Mouse (Mus musculus) heart, postnatal 25 days (tissue): ENCODE data around the gene Abr. TPM values are rescaled to one million over a fixed set of nuclear protein-coding genes. Genes with fewer than 3 reads are reported as not detected.

Experiments used
- DNase-seq: peaks from one replicate; pipeline ENCODE4 v3.0.0; 2022; ENCODE audit warnings: low spot score
- intact Hi-C: fragments of 180-260 bp; cut with DNase I; formaldehyde crosslinking; loops from one replicate; pipeline ENCODE4 v1.15.1; 2025
- total RNA-seq, 2 experiments: library from RNA; stranded (reverse); gene quantifications; 2 replicates each; pipeline ENCODE4 v1.2.3; 2021

Abr gene
- total RNA-seq, 2 experiments from 2014 or later: 26.2 to 29.5 TPM

DNA sequence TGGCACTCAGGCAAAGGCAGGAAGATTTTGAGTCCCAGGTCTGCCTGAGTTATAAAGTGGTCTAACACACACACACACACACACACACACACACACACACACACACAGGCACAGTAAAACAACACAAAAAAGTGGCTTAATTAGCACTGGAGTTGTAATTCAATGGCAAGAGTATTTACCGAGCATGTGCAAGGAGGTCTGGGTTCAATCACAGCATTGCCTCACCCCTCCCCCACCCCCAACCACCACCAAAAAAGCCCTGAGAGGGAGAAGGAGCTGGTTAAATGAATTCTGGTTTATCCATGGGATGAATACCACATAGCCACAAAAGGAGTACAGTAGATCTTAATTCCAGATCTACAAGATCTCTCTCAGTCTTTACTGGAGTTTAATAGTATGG lies 122.1 kb downstream of the Abr start:
- intact Hi-C loops: loop anchor here (10.0 kb wide), 1 partner anchor 1665 kb away; the partner anchor contains the start of gene Mnt
- DNase-seq: no peak

DNA sequence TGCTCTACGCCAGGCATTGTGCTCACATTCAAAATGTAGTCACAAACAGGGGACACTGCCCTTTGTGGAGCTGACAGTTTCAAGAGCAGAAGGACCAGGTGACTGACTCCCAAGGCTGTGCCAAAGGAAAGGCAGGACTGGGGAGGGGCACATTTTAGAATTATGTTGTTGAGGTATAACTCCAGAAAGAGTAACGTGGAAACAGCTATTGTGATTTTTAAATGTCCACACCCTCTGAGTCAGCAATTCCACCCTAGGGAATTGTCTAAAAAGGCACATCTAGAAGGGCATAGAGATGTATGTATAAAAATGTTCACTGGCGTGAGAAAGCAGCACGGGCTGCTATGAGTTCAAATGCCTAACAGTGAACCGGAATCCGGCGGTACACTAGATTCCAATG lies 122.5 kb downstream of the Abr start:
- DNase-seq: no peak
- intact Hi-C loops: no loop called here

DNA sequence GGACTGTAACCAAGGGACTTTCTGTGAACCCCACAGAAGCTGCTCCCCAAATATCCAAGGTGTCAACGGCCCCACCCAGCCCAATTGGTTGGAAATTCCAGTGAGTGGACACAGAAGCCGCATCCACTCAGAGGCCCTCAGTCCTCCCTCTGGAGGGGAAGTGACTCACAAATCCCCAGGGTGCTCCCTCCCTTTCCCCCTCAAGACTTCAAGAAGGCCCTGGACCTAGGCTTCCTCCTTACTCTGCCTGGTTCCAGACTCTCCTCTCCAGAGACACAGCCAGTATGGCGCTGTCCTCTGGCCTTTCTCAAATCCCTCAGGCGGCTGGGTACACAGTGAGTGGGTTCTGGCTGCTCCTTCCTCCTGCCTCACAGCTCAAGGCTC lies 124.4 kb downstream of the Abr start:
- peak; percentile 38 for DNase-seq
- intact Hi-C loops: no loop called here

DNA sequence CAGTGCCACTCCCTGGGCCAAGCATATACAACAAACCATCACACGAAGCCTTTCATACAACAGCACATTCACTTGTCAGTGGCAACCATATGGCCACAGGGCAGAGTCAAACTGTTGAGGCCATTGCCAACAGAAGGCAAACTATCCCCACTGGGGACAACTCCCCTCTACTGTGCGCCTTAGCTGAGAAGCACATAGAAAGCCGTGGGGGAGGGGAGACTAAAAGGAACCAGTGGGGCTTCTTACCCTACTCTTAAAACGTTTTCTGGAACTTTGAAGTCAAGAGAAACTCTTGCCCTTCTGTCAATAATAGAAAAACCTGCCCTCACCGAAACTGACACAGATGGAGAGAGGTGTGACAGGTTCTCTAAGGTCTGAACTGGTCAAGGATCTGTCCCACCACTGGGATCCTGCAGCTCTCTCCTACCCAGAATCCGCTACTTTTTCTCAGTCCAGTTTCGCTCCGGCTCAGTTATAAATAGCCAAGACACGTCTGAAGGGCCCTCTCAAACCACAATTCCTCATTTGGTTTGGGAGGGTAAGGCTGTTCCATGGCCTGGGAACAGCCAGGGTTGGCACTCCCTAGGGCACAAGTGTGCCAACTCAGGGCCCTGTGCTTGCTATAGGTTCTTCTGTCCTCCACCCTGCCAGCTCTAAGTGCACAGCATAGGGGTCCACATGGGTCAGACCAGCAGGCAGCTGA lies 124.9 kb downstream of the Abr start:
- no peak for DNase-seq

DNA sequence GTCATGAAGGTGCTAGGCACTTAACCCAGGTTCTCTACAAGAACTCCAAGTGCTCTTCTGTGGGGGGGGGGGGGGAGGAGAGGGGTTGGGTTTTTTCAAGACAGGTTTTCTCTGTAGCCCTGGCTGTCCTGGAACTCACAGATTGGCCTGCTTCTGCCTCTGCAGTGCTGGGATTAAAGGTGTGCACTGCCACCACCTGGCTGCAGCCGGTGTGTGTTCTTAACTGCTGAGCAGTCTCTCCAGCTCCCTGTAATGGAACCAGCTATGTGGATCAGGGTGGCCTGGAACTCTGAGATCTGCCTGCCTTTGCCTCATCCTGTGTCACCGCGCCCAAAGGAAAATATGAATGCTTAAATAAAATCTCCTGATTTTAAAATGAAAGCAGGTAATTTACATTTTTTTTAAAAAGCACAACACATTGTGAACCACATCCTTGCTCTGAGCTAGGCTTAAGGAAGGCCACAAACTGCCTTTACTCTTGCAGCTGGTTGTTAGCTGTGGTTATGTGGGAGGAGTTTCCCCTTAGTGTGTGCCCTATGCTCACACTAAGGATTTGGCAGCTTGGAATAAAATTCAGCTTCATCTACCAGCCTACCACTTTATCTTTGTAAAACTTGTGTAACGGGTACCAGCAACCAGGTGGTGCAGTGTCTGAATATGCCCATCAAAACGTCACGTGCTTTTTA lies 125.9 kb downstream of the Abr start:
- no peak for DNase-seq
- intact Hi-C loops: loop anchor here (1.0 kb wide), 1 partner anchor 40 kb away; no protein-coding TSS in a partner anchor

More for the DNA sequence above, 124.9 kb downstream of the Abr start:
- intact Hi-C loops: no loop called here

DNA sequence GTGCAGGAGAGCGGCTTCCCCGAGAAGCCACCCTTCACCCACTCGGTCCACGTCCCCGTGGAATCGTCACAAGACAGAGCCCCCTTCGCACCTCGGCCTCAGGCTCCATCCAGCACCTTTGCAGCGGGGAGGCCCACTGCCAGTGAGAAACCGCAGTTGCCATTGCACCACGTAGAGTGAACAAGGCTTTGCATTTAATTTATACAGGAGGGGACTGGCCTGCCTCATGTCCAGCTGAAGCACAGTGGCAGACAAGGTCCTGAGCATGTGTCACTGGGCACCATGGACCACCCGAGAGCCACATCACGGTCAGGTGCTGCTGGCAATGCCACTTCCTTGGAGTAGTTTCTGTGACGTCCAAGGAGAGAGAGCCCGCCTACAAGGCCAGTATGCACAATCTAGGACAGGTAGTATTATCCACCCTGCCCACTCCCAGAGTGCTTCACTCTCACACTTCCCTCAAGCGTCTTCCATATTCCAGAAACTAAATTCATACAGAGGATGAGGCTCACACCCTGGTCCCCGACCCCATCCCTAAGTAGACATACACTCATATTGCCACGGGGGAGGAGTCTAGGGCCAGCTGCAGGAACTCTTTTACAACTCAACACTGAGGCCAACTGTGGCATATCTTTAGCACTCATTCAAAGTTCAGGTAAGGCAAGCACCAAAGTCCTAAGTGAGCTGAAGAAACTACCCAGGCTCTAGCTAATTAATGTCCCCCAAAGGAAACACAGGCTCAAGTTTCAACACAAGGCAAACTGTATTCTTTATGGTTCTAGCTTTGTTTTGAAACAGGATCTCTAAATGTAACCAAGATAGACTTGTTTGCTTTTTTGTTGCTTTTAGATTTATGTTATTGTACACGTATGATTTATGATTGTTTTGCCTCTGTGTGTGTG lies 126.7 kb downstream of the Abr start:
- intact Hi-C loops: loop anchor here (1.0 kb wide), 1 partner anchor 39 kb away; no protein-coding TSS in a partner anchor
- no peak for DNase-seq

DNA sequence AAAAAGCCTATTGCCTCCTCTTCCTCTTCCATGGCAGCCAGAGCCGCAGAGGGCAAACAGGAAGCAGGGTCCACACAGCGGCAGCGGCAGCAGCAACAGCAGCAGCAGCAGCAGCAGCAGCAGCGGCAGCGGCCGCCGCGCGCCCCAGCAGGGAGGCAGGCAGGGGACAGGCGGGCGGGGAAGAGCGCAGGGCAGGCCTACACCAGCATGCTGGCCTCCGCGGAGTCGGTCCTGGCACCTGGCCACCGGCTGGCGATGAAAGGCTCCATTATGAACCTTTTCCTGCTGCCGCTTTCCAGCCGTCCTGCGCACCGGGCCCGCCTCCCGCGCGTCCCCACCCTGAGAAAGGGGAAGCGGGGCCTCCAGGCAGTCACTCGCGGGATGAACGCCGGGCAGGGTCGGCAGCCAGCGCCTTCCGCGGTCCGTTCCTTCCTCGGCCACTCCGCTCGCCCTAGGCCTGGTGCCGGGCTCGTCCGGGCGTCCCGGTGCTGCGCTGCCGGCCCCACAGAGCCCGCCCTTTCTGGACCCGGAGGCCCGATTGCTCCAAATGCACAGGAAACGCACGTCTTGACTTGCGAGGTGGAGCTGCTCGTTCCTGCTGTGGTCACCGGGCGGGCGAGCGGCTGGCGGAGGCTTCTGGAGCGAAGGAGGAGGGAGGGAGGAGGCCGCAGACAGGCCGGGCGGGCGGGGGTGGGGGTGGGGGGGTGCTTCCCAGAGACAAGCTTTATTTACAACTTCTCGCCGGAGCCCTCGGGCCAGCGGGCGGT lies 127.6 kb downstream of the Abr start:
- DNase-seq: peak; percentile 82
- intact Hi-C loops: no loop called here

DNA sequence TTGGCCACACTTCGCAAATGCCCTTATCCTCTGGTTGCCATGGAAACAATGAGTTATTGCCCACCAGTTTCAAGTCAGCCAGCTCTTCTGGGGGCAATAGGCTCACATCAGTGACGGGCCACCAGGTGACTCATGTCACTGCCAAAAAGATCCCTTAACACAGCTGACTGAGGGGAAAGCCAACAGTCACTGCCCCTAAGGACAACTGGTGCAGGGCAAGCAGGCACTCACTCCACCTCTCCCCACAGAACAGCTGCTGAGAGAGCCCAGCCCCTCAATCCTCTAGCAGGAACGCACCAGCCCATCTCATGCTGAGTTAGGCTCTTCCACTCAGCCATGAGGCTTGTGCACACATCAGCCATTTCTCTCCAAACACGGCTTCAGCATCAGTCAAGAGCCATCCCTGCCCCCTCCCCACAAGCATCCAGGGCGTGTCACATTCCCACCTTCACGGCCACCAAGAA lies 128.3 kb downstream of the Abr start:
- intact Hi-C loops: no loop called here
- no peak for DNase-seq

DNA sequence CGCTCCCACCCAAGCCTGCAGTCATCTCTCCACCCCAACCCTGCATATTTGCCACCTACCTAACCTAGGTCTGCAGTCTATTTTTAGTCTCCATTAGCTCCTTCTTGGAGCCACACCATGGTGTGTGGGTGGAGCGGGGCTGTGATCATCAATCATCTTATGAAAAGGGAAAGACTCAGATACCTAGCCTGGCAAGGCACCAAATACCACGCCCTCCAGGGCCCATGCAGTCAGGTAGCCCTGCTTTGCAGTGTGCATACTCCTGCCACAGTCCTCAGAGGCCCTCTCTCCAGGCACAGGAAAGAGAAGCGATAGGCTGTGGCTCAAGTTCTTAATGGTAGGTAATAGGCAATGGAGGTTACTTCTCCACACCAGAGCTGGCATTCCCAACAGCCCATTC lies 128.9 kb downstream of the Abr start:
- intact Hi-C loops: no loop called here

DNA sequence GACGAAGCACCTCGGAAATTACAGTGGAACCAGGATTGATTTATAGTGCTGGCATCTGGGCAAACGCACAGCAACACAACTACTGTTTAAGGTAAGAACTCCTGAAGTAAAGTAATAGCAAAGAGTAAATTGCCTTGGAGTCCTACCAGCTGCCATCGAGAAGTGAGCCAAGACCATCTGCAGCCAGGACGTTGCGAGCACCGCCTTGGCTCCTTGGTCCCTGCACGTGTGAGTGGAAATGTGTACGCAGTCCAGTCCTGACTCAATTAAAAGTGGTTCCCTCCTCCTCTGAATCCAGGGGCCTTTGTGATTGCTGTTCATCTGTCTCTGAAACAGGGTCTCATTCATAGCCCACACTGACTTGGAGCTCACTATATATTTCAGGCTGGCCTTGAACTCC lies 130.3 kb downstream of the Abr start:
- no peak for DNase-seq

More for the DNA sequence above, 128.9 kb downstream of the Abr start:
- no peak for DNase-seq

DNA sequence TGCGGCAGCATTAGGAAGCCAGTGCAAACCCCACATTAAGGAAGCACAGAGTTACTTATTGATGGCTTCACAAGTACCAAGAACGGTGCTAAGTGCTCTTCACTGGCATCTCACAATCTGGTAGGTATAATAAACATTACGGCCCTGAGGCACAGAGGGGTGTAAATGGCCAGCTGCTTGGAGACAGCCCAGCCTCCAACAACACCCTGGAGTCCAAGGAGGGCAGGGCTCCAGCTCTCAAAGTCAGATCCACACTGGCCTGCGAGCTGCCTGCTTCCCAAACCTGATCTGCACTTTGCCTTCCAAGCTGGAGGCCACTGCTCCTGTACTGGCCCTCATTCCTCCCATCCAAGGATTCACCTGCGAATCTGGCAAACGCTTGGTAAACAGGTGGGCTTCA lies 132.7 kb downstream of the Abr start:
- no peak for DNase-seq
- intact Hi-C loops: no loop called here

More for the DNA sequence above, 130.3 kb downstream of the Abr start:
- intact Hi-C loops: no loop called here

DNA sequence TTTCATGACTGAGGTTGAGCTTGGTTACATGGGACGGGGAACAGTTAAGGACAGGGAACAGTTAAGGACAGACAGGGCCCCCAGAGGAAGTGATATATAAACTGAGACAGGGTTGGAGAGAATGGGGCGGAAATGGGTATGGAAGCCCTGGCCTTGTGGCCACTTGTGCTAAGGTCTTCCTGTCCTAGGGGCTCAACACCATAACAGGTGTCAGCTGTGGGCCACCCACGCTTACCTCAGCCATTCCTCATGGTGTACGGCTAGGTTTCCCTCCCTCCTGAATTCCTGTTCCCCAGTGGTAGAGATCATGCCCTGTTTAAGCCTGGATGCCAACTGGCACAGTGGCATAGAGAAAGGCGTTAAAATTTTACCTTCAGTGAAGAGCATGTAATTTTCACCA lies 135.1 kb downstream of the Abr start:
- intact Hi-C loops: no loop called here
- DNase-seq: no peak

DNA sequence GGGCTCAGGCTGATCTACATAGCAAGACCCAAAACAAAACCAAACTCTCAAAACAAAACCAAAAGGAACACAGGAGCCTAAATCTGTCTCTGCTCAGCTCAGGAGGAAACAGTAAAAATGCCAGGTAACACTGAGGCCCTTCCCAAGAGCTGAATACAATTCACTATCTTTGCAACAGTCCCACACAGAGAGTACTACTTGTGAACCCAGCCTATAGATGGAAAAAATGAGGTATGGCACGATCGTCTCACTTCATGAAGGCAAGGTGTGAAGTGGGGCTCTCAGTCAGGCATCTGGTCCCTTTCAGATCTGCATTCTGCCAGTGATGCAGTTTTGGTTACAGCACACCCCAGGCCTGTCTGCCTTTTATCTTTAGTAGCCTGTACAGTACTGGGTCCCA lies 138.1 kb downstream of the Abr start:
- DNase-seq: no peak
- intact Hi-C loops: no loop called here

DNA sequence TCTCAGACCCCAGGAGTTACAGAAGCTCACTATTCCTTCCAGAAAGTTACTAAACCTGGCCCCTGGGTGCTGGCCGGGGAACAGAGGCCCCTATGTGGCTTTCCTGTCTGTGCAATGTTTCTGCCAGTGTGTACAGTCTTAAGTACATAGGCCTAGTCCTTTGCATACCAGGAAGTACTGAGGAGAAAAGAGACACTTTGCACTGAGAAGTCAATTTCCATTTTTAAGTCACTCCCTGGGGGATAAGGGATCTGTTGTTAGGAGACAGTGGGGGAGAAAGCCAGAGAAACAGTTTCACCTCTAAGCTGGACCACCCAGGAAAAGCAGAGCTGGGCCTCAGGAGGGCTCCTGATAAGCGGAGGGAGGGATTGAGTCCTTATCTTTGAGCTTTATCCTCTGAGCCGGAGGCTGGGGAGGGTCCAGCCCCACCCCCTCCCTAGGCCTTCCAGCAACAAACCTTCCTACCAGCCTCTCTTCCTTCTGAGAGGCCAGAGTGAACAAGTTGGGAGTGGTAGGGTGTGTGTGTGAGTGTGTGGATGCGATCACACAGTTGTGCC lies 138.9 kb downstream of the Abr start:
- no peak for DNase-seq
- intact Hi-C loops: no loop called here

DNA sequence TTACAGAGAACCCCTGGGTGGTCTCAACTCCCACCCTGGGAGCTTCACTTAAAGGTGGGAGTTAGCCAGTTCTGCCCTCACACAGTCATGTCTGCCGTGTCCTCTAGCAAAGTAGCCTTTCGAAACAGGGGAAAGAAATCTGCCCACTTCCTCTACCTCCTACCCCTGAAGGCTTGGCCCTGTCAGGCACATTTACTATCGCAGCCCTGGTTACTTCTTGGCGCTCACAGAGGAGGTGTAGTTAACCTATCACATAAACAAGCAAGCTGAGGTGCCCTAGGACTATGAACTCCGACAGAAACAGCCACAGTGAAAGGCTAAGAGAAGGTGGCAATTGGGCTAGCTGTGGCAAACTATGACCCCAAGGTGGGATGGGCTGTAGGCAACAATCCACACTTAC lies 139.4 kb downstream of the Abr start:
- intact Hi-C loops: no loop called here
- no peak for DNase-seq

DNA sequence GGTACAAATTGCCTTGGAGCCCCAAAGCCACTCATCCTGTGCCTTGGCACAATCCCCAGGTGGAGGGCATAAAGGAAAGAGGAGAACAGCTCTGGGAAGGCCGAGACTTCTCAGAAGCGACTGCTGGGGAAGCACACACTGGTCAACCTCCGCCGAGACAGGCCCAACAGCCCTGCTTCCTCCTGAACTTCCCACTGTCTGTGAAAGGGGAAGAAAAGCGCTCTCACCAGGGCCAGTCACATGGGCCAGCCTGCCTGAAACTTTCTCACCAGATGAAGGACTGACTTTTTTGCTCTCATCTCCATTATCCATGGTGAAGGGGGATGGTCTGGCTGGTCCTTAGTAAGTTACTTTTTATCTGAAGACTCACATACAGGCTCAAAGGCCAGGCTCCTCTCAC lies 139.9 kb downstream of the Abr start:
- DNase-seq: no peak

DNA sequence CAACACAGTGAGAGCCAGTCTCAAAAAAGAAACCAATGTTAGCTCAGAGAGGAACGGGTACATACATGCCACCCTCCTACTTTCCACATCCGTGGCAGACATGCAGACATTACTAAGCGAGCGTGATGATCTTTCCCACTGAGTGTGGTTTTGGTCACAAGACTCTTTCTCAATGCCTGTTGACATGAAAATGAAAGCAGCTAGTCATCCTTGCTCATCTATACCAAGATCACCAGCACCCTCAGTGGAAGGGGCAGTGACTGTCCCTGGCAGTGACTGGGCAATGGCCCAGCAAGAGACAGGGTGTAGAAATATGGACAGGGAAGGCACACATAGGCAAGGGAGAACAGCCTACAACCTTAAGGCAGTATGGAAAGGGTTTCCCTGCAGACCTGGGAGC lies 142.4 kb downstream of the Abr start:
- no peak for DNase-seq
- intact Hi-C loops: no loop called here

More for the DNA sequence above, 139.9 kb downstream of the Abr start:
- intact Hi-C loops: no loop called here

DNA sequence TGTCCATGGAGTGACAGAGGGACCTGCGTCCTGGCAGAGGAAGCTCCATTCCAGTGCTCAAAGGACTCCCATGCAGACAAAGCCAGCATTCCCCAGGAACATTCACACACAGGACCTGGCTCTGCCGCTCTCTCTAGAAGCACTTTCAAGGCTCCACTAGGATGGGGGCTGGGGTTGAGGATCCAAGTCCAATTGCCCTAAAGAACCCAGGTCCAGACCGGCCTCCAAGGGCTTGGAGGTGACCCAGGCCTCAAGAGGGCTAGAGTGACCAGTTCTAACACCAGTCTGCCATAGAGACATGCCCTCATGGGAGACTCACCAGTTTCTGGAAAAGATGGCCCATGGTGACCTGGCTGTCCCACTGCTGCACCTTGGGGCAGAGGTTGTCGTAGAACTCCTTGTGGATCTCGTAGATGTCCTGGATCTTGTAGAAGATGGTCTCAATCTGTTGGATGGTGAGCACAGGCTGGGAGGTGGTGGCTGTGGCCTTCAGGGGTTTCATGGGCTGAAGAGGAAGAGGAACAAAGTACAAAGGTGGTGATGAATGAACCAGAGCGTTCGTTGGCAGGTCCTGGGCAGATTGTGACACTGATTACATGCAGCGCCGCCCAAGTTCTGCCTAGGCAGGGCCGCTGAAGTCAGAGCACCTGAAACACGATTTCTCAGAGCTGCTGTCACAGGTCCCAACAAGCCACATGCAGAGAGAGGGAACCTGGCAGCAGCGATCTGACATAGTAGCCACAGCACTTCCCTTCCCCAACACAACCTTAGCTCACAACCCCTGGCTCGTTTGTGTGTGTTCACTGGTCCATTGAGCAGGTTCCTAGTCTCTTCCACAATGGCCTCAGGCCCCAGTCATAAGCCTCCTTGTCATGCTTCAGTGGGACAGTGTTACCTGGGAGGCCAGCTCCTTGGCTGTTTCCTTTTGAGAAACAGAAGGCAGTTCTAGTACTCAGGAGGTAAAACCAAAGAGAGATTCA lies 143.1 kb downstream of the Abr start:
- intact Hi-C loops: no loop called here
- DNase-seq: no peak
